Mouse (Mus musculus) cerebellum, adult 9-10 months (tissue): ENCODE data around the gene Mavs.

Source experiments
- DNase-seq: peaks from one replicate; pipeline ENCODE4 v3.0.0; 2022

The Mavs gene

GRCm38 (mm10) chr2:131233307-131234126, at the start of gene Mavs:
Gene Mavs, plus strand, starts transcription at chr2:131234063.
- DNase-seq = peak; percentile 94

DNA sequence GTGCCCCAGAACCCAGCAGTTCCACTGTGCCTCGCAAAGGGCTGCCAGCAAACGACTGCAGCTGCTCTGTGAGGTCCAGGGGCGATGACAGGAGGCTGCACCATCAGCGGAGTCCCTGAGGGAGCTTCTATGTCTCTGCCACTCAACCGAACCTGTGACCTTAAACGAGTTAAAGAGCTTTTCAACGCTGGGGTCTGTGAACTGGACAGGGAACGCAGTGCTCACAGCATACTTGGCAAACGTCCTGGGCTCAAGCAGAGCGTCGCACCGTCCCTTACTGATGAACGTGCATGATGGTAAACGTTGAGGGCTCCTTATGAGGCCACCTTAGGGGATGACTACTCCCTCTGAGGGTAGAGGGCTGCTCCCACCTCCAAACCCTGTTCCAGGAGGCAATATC, 47.5 kb upstream of the Mavs start:
- no peak for DNase-seq

- DNase-seq = peak; percentile 87
These were observed 46.9 kb upstream of the Mavs start, which contains the start of the genes Cdc25b and Spef1 for GRCm38 (mm10) chr2:131186771-131187601. Gene Cdc25b, plus strand, starts transcription at chr2:131186949. Gene Spef1, minus strand, starts transcription at chr2:131187282.

GRCm38 (mm10) chr2:131187602-131187922, 46.3 kb upstream of the Mavs start:
- no peak for DNase-seq

- no peak for DNase-seq
These were observed 45.6 kb upstream of the Mavs start for GRCm38 (mm10) chr2:131188311-131188710.

GRCm38 (mm10) chr2:131189521-131190309, 44.1 kb upstream of the Mavs start:
- no peak for DNase-seq

DNA sequence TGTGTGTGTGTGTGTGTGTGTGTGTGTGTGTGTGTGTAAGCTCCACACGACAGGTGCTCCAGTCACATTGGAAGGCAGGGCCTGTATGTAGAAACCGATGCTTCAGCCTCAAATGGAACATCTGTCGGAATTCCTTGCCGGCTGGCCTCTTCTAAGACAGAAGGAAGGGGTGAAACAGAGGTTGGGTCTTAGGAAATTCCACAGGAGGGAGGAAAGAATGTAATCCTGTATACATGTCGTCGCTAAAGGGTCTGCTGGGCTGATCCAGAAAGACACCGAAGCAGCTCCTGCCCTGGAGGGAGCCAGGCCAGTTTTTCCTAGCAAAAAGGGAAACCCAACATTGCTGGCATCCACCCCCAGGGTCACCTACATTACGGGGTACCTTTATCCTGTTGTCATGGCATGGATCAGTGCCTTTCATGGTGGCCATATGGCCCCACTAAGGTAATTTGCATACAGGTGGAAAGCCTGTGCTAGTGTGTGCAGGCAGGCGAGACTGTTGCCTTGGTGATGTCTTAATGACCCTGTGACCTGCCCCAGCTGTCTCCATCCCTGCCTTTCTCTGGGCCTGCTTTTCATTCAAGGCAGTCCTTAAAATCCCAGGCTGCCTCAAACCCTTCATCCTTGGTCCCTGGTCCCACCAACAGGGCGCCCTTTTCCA, 43.4 kb upstream of the Mavs start:
- no peak for DNase-seq

DNA sequence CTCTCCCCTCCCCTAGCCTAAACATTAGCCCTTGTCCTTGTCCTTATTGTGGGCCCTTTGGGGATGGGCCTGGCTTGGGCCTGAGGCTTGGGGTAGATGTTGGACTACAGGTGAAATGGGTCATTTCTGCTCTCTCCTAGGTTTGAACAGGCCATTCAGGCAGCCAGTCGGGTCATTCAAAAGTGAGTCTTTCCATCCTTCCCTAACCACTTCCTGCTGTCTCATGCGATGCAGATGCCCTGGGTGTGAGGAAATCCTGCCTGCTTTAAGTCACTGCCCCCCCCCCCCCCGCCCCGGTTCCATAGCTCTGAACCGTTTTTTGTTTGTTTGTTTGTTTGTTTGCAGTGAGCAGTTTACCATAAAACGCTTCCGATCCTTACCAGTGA, 42.9 kb upstream of the Mavs start:
- DNase-seq = no peak

DNA sequence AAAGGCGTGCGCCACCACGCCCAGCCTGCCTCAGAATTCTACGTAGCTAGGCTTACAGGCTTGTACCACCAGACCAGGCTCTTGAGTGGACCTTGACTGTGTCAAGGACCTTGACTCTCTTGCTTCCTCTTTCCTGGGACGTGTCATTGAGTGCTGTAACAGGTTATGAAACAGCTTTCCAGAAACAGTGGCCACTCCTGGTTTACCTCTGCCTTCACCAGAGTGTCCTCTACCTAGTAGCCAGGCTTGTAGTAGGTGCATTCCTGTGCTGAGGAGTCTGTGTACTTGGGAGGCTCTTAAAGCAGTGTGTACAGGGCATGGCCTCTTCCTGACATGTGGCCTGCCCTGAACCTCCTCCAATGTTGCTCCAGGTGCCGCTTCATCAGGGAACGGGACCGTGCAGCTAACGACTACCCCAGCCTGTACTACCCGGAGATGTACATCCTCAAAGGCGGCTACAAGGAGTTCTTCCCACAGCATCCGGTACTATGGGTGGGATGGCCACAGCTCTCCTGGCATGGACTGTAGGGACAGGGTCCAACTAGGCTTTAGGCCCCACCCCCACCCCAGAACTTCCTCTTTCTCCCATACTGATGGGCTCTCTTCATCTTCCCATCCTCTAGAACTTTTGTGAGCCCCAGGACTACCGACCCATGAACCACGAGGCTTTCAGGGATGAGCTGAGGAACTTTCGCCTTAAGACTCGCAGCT, 37.1 kb upstream of the Mavs start:
- no peak for DNase-seq

DNA sequence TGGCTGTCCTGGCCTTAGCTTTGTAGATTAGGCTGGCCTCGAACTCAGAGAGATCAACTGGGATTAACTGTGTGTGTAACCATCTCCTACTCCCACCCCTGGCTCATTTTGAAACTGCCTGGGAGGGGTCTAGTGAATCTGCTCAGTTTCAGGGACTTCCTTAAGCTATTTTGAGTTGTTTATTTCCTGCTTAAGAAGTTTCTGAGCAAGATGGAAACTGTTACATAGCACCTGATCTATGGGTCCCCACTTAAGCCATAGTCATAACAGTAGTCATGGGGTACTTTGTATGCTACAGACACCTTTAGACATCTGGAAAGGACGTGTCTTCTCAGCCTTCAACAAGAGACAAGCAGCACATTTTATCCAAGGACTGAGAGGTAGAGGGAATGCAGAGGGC, 33.2 kb upstream of the Mavs start:
- no peak for DNase-seq

- DNase-seq = no peak
These were observed 32.6 kb upstream of the Mavs start for GRCm38 (mm10) chr2:131201262-131201661.

- DNase-seq = no peak
These were observed 29.9 kb upstream of the Mavs start for GRCm38 (mm10) chr2:131203816-131204409.

DNA sequence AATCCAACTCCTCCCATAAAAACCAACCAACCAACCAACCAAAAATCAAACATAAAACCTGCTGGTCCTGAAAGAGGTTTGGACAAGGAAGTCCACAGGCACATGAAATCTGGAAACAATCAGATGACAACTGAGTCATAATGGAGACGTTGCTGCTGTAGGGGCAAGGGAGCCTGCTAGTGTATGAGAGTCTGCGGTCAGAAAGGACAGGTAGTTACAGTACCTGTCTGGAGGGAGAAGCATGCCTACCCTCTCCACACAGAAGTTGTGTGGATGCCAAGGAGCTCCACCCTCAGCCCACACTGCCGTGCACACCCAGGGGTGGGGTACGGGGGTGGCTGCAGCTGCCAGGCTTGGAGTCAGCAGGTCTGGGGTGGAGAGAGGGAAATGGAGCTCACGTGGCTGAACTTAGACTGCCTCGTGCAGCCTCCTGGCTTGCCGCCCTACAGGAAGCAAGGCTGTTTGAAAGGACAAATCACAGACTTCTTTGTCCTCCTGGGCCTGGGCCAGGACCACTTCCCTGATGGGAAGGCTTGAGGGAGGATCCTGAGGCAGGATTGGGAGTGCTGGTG, 29.4 kb upstream of the Mavs start:
- no peak for DNase-seq

DNA sequence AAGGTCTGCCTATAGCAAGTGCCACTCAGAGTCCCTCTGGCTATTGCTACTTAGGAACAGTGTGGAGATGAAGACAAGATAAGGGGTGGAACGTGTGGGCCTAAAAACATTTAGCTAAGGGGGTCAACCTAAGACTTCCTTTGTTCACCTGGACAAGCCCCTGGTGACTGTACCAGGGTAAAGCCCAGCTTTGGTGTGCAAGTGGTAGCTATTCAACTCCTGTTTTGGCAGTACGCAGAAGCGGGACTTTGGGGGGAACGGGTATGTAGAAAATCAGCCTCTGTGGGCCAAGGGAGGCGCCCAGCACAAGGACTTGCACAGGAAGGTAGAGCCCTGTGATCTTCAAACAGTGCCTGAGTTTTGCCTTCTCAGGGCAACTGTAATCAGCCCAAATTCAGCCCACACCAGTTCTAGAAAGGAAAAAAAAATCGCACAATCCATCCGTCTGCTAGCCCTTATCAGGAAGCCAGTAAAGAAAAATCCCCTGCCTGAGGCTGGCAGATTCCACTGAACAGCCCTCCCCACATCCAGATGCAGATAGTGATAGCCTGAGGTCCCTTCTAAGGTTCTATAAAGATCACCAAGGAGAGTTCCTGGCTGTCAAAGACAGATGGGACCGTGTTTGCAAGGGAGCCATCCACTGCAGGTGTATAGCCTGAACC, 28.2 kb upstream of the Mavs start:
- no peak for DNase-seq

GRCm38 (mm10) chr2:131206778-131207177, 27.1 kb upstream of the Mavs start, which contains the start of gene Ap5s1:
Gene Ap5s1, plus strand, starts transcription at chr2:131207078.
- DNase-seq = no peak

DNA sequence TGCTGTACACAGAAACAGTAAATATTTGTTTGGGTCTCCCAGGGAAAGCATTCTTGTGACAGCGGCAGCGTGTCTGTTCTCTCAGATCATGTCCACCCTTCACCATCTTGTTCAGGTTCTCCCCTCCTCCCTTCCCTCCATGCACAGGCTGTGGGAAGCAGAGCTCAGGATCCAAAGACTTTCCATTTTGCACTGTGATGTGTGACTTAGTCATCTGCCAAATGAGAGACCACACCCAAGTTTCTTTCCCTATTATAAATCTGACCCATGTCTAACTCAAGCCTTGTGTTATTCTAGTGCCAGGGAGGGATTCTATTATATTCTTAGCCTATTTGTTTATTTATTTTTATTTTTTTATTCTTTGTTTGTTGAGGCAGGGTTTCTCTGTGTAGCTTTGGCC, 25.5 kb upstream of the Mavs start:
- no peak for DNase-seq

DNA sequence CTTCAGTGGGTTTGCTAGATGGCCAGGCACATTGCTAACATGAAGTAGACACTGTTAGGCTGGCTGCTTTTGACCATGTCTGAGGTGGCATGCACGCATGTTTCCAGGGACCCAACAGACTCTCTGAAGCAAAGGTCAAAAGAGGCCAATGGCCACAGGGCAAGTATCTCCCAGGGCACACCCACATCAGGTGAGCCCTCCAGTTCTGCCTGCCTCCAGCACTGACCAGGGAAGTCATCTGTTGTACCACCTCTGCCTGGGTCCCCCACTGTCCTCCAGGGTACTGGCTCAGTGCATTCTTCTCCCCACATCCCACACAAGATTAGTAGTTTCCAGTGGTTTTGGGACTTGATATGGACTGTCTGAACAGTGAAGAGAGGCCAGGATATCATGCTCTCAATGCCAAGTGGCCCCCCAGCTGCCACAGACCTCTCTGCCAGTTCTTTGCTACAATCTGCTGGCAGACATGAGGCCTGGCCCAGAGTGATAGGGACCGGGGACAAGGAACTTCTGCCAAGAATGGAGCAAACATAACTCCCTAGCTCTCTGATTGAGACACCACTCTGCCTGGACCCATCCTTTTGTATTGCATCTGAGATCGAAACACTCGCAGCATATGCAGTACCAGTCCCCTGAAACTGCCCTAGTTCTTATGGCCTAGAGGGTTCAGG, 24.6 kb upstream of the Mavs start:
- peak; percentile 63 for DNase-seq

- DNase-seq = peak; percentile 96
These were observed 23.7 kb upstream of the Mavs start for GRCm38 (mm10) chr2:131209969-131210792.

DNA sequence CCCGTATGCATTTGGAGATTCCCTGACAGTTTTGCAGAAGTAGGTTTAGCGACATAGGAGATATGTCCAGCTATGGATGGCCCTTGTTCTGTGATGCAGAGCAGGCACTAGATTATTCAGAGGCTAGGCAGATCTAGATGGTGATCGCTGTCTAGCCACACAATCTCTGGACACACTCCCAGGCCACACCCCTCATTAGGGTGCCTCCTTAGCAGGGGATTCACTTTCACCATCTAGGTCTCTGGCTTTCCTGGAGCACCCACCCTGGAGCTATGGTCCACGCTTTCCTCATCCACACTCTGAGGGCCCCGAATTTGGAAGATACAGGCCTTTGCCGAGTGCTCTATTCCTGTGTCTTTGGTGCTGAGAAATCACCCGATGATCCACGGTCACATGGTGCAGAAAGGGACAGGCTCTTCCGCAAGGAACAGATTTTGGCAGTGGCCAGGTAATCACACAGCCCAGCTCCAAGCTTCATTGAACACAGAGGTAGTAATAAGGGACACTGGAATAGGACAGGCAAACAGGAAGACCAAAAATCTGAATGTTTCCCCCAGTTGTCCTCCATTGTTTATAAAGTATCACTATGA, 22.7 kb upstream of the Mavs start:
- peak; percentile 68 for DNase-seq
